Mouse (Mus musculus): Measurements from ENCODE around the gene Gm3115.
"Not testable (repeated sequence)": the region's sequence is repeated elsewhere in the genome, so short reads cannot be mapped to it uniquely, and the experiment has no call there.

Gene Gm3115

GRCm38 (mm10) chr14:4083820-4084219, at the start of gene Gm3115:
Gene Gm3115 (plus strand): TSS chr14:4084120.
- DNase-seq (ENCODE audit: low spot score in 2 of 2), result not testable (repeated sequence)

GRCm38 (mm10) chr14:4110426-4110825, 26.5 kb downstream of the Gm3115 start, which contains the start of gene Gm8108:
Gene Gm8108 (plus strand): TSS chr14:4110526.
- DNase-seq (ENCODE audit: low spot score in 2 of 2), result not testable (repeated sequence)

DNA sequence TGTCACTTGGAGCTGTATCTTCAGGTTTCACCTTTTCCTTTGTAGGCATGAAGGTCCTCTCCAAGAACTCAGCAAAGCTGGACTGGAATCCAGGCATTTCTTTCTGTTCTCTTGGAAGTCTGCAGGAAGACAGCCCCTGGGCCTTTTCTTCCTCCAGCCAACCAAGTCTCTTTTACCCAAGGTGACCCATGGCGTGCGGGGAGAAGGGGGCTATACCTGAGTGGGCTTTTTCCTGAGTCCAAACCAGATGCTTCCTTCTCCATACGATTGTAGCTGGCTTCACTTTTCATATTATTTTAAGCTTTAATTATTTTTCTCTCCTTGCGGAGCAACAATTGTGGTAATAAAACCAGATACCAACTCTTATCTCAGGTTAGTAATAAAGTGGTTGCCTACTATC, 57.7 kb downstream of the Gm3115 start:
- not testable (repeated sequence) for DNase-seq (ENCODE audit: low spot score in 2 of 2)
